Mouse (Mus musculus) lung, postnatal 0 days (tissue): ENCODE measurements around the gene Stra6.
A peak's percentile ranks its signal among the peaks of the same experiment; 100 is the strongest.

Experiments
- CTCF ChIP-seq: IDR thresholded peaks from 2 replicates; pipeline ENCODE4 v1.5.1; 2016; ENCODE audit warnings: antibody characterized with exemption, mild to moderate bottlenecking
- EP300 ChIP-seq: IDR thresholded peaks from 2 replicates; pipeline ENCODE4 v1.6.1; 2016; ENCODE audit warnings: antibody characterized with exemption, mild to moderate bottlenecking, control low read depth

GRCm38 (mm10) chr9:58051937-58052336 lies 11.7 kb upstream of the Stra6 start:
- TF ChIP-seq CTCF (peak; percentile 38; the same call in 1 of the 2 replicates), EP300 (no peak)
